Mouse (Mus musculus): Measurements from ENCODE around the gene Gm10300. TPM values are rescaled to one million over a fixed set of nuclear protein-coding genes. Genes with fewer than 3 reads are reported as not detected.
A peak's percentile ranks its signal among the peaks of the same experiment; 100 is the strongest.

Gm10300 gene
- 0.09 TPM in 1 of 2 replicates, not detected in the other for polyA plus RNA-seq (2014; fragmentation: Nextera tagmentation; extraction: Ambion mirVana)

GRCm38 (mm10) chr4:132074077-132074932 is at the start of gene Gm10300:
TSS of gene Gm10300 (plus strand) at chr4:132074697.
- H3K27me3 ChIP-seq (replicated peaks; ENCODE audit: control insufficient read depth, insufficient read depth, low read length), result no peaks in the 10 kb centered on the region
- H3K9ac ChIP-seq (ENCODE audit: low read length), result peak within 1 kb of the TSS; percentile 59
- no peaks in the 10 kb centered on the region for H3K36me3 ChIP-seq (ENCODE audit: control insufficient read depth, insufficient read depth, low read length)
- peak within 1 kb of the TSS; percentile 96 for H3K4me2 ChIP-seq (ENCODE audit: low read length)
- DNase-seq (ENCODE audit: low spot score) (peak; percentile 83), ATAC-seq (replicated peaks; ENCODE audit: low FRiP score, low TSS enrichment, low read depth) (peak; percentile 40)
- WGBS, result under 1% methylated on average over 36 of the region's 42 CpGs
- peak within 1 kb of the TSS; percentile 40 for H3K27ac ChIP-seq (ENCODE audit: low read depth)
- H3K4me1 ChIP-seq (replicated peaks; ENCODE audit: control insufficient read depth, insufficient read depth, low read length), result peaks cover 12% of the 10 kb centered on the region; the same call in 1 of the 2 replicates
- H3K9me3 ChIP-seq (ENCODE audit: control insufficient read depth, low read length), result no peaks in the 10 kb centered on the region
- peak within 1 kb of the TSS; percentile 76 for H3K4me3 ChIP-seq (ENCODE audit: low read depth, low read length)

DNA sequence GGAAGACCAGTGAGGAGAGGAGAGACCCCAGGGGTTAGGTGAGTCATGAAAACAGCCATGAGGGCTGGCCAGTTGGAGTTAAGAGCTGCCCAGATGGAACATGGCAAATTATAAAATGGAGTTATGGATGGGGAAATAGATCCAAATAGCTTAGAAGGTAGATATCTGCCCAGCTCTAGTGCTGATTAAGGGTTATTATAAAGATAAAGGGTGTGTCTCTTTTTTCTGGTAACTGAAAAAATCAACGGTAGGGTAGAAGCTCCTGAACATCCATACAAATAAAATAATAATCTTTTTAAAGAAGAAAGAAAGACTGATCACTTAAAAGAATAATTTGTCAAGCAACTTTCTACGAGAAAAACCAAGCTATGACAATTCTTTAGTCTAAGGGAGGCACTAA is 49.2 kb upstream of the Gm10300 start:
- Histone ChIP-seq H3K9me3 (ENCODE audit: control insufficient read depth, low read length) (no peaks in the 10 kb centered on the region), H3K27ac (ENCODE audit: low read depth) (no peak overlapping the region), H3K4me2 (ENCODE audit: low read length) (no peak overlapping the region), H3K9ac (ENCODE audit: low read length) (no peak overlapping the region), H3K4me1 (replicated peaks; ENCODE audit: control insufficient read depth, insufficient read depth, low read length) (peaks cover 8% of the 10 kb centered on the region; the same call in 1 of the 2 replicates), H3K36me3 (ENCODE audit: control insufficient read depth, insufficient read depth, low read length) (no peaks in the 10 kb centered on the region), H3K27me3 (replicated peaks; ENCODE audit: control insufficient read depth, insufficient read depth, low read length) (no peaks in the 10 kb centered on the region), H3K4me3 (ENCODE audit: low read depth, low read length) (no peak overlapping the region)
- WGBS, result 74% methylated on average over 2 of the region's 2 CpGs
- DNase-seq (ENCODE audit: low spot score) (no peak), ATAC-seq (replicated peaks; ENCODE audit: low FRiP score, low TSS enrichment, low read depth) (no peak)

GRCm38 (mm10) chr4:132025738-132026527 is 48.6 kb upstream of the Gm10300 start:
- 49% methylated on average over 5 of the region's 5 CpGs for WGBS
- H3K4me1 ChIP-seq (replicated peaks; ENCODE audit: control insufficient read depth, insufficient read depth, low read length), result peaks cover 13% of the 10 kb centered on the region
- H3K4me3 ChIP-seq (ENCODE audit: low read depth, low read length), result no peak overlapping the region
- no peak overlapping the region for H3K27ac ChIP-seq (ENCODE audit: low read depth)
- no peaks in the 10 kb centered on the region for H3K27me3 ChIP-seq (replicated peaks; ENCODE audit: control insufficient read depth, insufficient read depth, low read length)
- ATAC-seq (replicated peaks; ENCODE audit: low FRiP score, low TSS enrichment, low read depth) (no peak), DNase-seq (ENCODE audit: low spot score) (peak; percentile 50)
- H3K36me3 ChIP-seq (ENCODE audit: control insufficient read depth, insufficient read depth, low read length), result no peaks in the 10 kb centered on the region
- H3K4me2 ChIP-seq (ENCODE audit: low read length), result no peak overlapping the region
- no peak overlapping the region for H3K9ac ChIP-seq (ENCODE audit: low read length)
- H3K9me3 ChIP-seq (ENCODE audit: control insufficient read depth, low read length), result no peaks in the 10 kb centered on the region

- WGBS, result 86% methylated on average over 6 of the region's 6 CpGs
- no peaks in the 10 kb centered on the region for H3K9me3 ChIP-seq (ENCODE audit: control insufficient read depth, low read length)
- H3K4me2 ChIP-seq (ENCODE audit: low read length), result no peak overlapping the region
- DNase-seq (ENCODE audit: low spot score), result peak; percentile 38
- H3K4me3 ChIP-seq (ENCODE audit: low read depth, low read length), result no peak overlapping the region
- no peaks in the 10 kb centered on the region for H3K27me3 ChIP-seq (replicated peaks; ENCODE audit: control insufficient read depth, insufficient read depth, low read length)
- no peaks in the 10 kb centered on the region for H3K36me3 ChIP-seq (ENCODE audit: control insufficient read depth, insufficient read depth, low read length)
- H3K27ac ChIP-seq (ENCODE audit: low read depth), result no peak overlapping the region
- H3K9ac ChIP-seq (ENCODE audit: low read length), result no peak overlapping the region
- H3K4me1 ChIP-seq (replicated peaks; ENCODE audit: control insufficient read depth, insufficient read depth, low read length), result peaks cover 13% of the 10 kb centered on the region
- ATAC-seq (replicated peaks; ENCODE audit: low FRiP score, low TSS enrichment, low read depth), result no peak
Observed at GRCm38 (mm10) chr4:132027167-132027566, 47.3 kb upstream of the Gm10300 start.

GRCm38 (mm10) chr4:132027806-132028205 is 46.7 kb upstream of the Gm10300 start:
- no peak for DNase-seq (ENCODE audit: low spot score)
- Histone ChIP-seq H3K4me3 (ENCODE audit: low read depth, low read length) (no peak overlapping the region), H3K27me3 (replicated peaks; ENCODE audit: control insufficient read depth, insufficient read depth, low read length) (no peaks in the 10 kb centered on the region), H3K36me3 (ENCODE audit: control insufficient read depth, insufficient read depth, low read length) (no peaks in the 10 kb centered on the region), H3K9me3 (ENCODE audit: control insufficient read depth, low read length) (no peaks in the 10 kb centered on the region), H3K4me2 (ENCODE audit: low read length) (no peak overlapping the region), H3K27ac (ENCODE audit: low read depth) (no peak overlapping the region), H3K9ac (ENCODE audit: low read length) (no peak overlapping the region), H3K4me1 (replicated peaks; ENCODE audit: control insufficient read depth, insufficient read depth, low read length) (peaks cover 13% of the 10 kb centered on the region)
- WGBS, result 94% methylated on average over 1 of the region's 1 CpGs
- ATAC-seq (replicated peaks; ENCODE audit: low FRiP score, low TSS enrichment, low read depth), result no peak

DNA sequence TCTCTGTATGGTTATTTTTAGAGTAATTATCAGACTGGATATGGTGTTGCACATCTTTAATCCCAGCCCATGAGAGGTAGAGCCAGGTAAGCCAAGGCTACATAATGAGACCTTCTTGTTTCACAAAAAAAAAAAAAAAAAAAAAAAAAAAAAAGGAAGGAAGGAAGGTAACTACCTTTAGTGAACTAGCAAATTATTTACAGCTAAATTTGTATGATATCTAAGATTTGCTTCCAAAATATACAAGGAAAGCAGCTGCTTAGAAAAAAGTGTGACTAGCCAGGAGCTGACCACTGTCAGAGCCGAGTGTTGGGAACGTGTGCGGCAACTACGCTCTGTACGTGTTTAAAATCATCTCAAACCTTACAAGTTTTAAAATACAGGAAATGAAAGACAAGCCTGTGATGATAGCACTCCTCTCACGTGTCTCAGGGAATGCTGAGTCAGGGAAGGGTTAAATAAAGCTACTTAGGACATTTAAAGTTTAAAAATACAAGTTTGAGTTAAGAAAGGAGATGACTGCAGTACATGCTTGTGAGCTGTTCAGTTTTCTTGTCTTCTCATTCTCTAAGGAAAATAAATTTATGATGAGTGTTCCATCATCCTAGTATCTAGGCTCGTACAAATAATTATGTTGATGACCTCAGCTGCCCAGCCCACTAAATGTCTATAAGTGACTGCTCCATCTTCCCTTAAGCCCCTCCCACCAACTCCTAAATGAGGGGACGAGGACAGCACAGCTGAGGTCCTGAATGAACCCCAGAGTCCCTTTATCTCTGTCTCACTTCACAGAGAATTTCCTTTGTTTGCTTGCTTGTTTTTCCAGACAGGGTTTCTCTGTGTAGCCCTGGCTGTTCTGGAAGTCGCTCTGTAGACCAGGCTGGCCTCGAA is 44.4 kb upstream of the Gm10300 start:
- H3K27me3 ChIP-seq (replicated peaks; ENCODE audit: control insufficient read depth, insufficient read depth, low read length), result no peaks in the 10 kb centered on the region
- H3K4me2 ChIP-seq (ENCODE audit: low read length), result no peak overlapping the region
- H3K9ac ChIP-seq (ENCODE audit: low read length), result no peak overlapping the region
- no peaks in the 10 kb centered on the region for H3K36me3 ChIP-seq (ENCODE audit: control insufficient read depth, insufficient read depth, low read length)
- no peak overlapping the region for H3K4me3 ChIP-seq (ENCODE audit: low read depth, low read length)
- ATAC-seq (replicated peaks; ENCODE audit: low FRiP score, low TSS enrichment, low read depth) (no peak), DNase-seq (ENCODE audit: low spot score) (peak; percentile 31)
- H3K4me1 ChIP-seq (replicated peaks; ENCODE audit: control insufficient read depth, insufficient read depth, low read length), result peaks cover 13% of the 10 kb centered on the region
- no peaks in the 10 kb centered on the region for H3K9me3 ChIP-seq (ENCODE audit: control insufficient read depth, low read length)
- 59% methylated on average over 10 of the region's 10 CpGs for WGBS
- no peak overlapping the region for H3K27ac ChIP-seq (ENCODE audit: low read depth)

- no peaks in the 10 kb centered on the region for H3K36me3 ChIP-seq (ENCODE audit: control insufficient read depth, insufficient read depth, low read length)
- ATAC-seq (replicated peaks; ENCODE audit: low FRiP score, low TSS enrichment, low read depth), result no peak
- no peak overlapping the region for H3K27ac ChIP-seq (ENCODE audit: low read depth)
- 93% methylated on average over 1 of the region's 1 CpGs for WGBS
- no peak overlapping the region for H3K4me2 ChIP-seq (ENCODE audit: low read length)
- no peaks in the 10 kb centered on the region for H3K9me3 ChIP-seq (ENCODE audit: control insufficient read depth, low read length)
- H3K4me1 ChIP-seq (replicated peaks; ENCODE audit: control insufficient read depth, insufficient read depth, low read length), result peaks cover 9% of the 10 kb centered on the region
- H3K9ac ChIP-seq (ENCODE audit: low read length), result no peak overlapping the region
- H3K4me3 ChIP-seq (ENCODE audit: low read depth, low read length), result no peak overlapping the region
- peak; percentile 23 for DNase-seq (ENCODE audit: low spot score)
- H3K27me3 ChIP-seq (replicated peaks; ENCODE audit: control insufficient read depth, insufficient read depth, low read length), result no peaks in the 10 kb centered on the region
Observed at GRCm38 (mm10) chr4:132033183-132033582, 41.3 kb upstream of the Gm10300 start.

DNA sequence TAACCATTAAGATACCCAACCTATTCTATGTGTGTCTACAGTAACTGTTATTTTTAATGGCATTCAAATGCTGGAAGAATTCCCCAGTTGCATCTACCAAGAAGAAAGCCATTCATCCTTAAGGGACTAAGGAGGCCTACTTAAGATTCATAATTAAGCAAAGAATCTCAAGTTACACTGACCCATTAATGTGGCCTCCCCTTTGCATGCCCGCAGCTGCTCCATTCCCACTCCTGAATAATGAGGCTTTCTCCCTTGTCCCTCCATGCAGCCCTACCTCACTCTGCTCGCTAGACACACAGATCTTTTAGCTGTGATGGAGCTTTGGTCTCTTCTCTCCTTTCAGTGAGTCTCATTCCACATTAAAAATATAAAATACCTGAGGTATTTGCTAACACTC is 40.3 kb upstream of the Gm10300 start:
- H3K9ac ChIP-seq (ENCODE audit: low read length), result no peak overlapping the region
- ATAC-seq (replicated peaks; ENCODE audit: low FRiP score, low TSS enrichment, low read depth), result no peak
- peak; percentile 34 for DNase-seq (ENCODE audit: low spot score)

More for the DNA sequence above, 40.3 kb upstream of the Gm10300 start:
- Histone ChIP-seq H3K4me3 (ENCODE audit: low read depth, low read length) (no peak overlapping the region), H3K27ac (ENCODE audit: low read depth) (no peak overlapping the region), H3K36me3 (ENCODE audit: control insufficient read depth, insufficient read depth, low read length) (no peaks in the 10 kb centered on the region), H3K27me3 (replicated peaks; ENCODE audit: control insufficient read depth, insufficient read depth, low read length) (no peaks in the 10 kb centered on the region), H3K4me1 (replicated peaks; ENCODE audit: control insufficient read depth, insufficient read depth, low read length) (peaks cover 9% of the 10 kb centered on the region), H3K4me2 (ENCODE audit: low read length) (no peak overlapping the region), H3K9me3 (ENCODE audit: control insufficient read depth, low read length) (no peaks in the 10 kb centered on the region)
- 65% methylated on average over 2 of the region's 2 CpGs for WGBS

Data from intestine, embryonic 14.5 days (tissue).